In genomic region chr1:144247382-144247781, GRCm38 (mm10) we compare ENCODE assay signal across 33 mouse cellular contexts. TPM values are rescaled to one million over a fixed set of nuclear protein-coding genes. Genes with fewer than 3 reads are reported as not detected.
A peak's percentile ranks its signal among the peaks of the same experiment; 100 is the strongest.
DNase-seq lines count a peak whose midpoint lies in the region; ATAC-seq and TF ChIP-seq lines count a peak whose summit lies in the region.
"Had no signal": no experiment of that assay in that cellular context is flagged by ENCODE, and none has a peak within 500 bp of the region (broad histone marks: within the 10 kb centered on the region; RNA-seq: fewer than 3 reads in every experiment).

No protein-coding gene starts in this region.

- H3K27me3 ChIP-seq in small intestine, adult 2 months (ENCODE audit: control insufficient read depth, insufficient read depth, low read length): no peaks in the 10 kb centered on the region
- H3K27me3 ChIP-seq: embryonic facial prominence, embryonic 15.5 days; forebrain, embryonic 13.5 days; heart, embryonic 13.5 days; hindbrain, embryonic 15.5 days; intestine, embryonic 15.5 days; limb, embryonic 13.5 days; liver, embryonic 12.5 days; neural tube, embryonic 12.5 days had no signal

- peak overlapping the region; percentile 57 for H3K27ac ChIP-seq in bone marrow macrophage, adult 2 months (ENCODE audit: insufficient read depth, low read depth, low read length)
- no peak overlapping the region for H3K27ac ChIP-seq in small intestine, adult 2 months (ENCODE audit: insufficient read depth, low read depth, low read length)
- H3K27ac ChIP-seq: embryonic facial prominence, embryonic 10.5 days; embryonic facial prominence, embryonic 15.5 days; forebrain, embryonic 13.5 days; heart, embryonic 13.5 days; hindbrain, embryonic 15.5 days; intestine, embryonic 15.5 days; layer of hippocampus, adult 2 months; limb, embryonic 13.5 days; liver, embryonic 12.5 days; midbrain, embryonic 10.5 days; neural tube, embryonic 12.5 days; stomach, postnatal 0 days had no signal

- H3K4me1 ChIP-seq in bone marrow macrophage, adult 2 months (ENCODE audit: control insufficient read depth, insufficient read depth, low read length): peaks cover 11% of the 10 kb centered on the region
- H3K4me1 ChIP-seq in small intestine, adult 2 months (ENCODE audit: control insufficient read depth, insufficient read depth, insufficient read length, low read length): no peaks in the 10 kb centered on the region
- H3K4me1 ChIP-seq: embryonic facial prominence, embryonic 10.5 days; embryonic facial prominence, embryonic 15.5 days; forebrain, embryonic 13.5 days; heart, embryonic 13.5 days; hindbrain, embryonic 15.5 days; intestine, embryonic 15.5 days; limb, embryonic 13.5 days; liver, embryonic 12.5 days; midbrain, embryonic 10.5 days; neural tube, embryonic 12.5 days had no signal

- peak; percentile 16 for ATAC-seq in CD4-positive, CD25-positive, alpha-beta regulatory T cell, adult 4 months
- ATAC-seq: forebrain, embryonic 13.5 days; intestine, embryonic 15.5 days; liver, embryonic 12.5 days; liver, postnatal 0 days; lung, postnatal 0 days; midbrain, embryonic 16.5 days had no signal

- no peak for TF ChIP-seq CTCF in bone marrow macrophage, adult 2 months (IDR thresholded peaks at IDR 0.05; ENCODE audit: low read depth, low read length)
- no peak for TF ChIP-seq CTCF in small intestine, adult 2 months (IDR thresholded peaks at IDR 0.05; ENCODE audit: extremely low read depth, insufficient read length, insufficient replicate concordance, low read depth, low read length)

- WGBS in small intestine, adult 2 months: 82% methylated on average over 1 of the region's 1 CpGs

- TF ChIP-seq POLR2A in bone marrow macrophage, adult 2 months (IDR thresholded peaks at IDR 0.05; ENCODE audit: borderline replicate concordance, low read depth, low read length): no peak
- no peak for TF ChIP-seq POLR2A in small intestine, adult 2 months (IDR thresholded peaks at IDR 0.05; ENCODE audit: low read depth, low read length)

- peak; percentile 71 for DNase-seq in 416B (ENCODE audit: low read depth)
- DNase-seq in lung, adult 18-20 months: no peak
- no peak for DNase-seq in liver
- DNase-seq in frontal cortex, postnatal 14 days (ENCODE audit: low spot score in 2 of 2): no peak
- DNase-seq: adrenal gland, adult 8-10 months; cerebellum, adult 8-10 months; cerebellum, postnatal 25 days; gastrocnemius, postnatal 10 days; heart, postnatal 10 days; kidney, adult 2 months; kidney, postnatal 36 days; liver, postnatal 0 days; lung, postnatal 4 days; thymus, adult 2 months; thymus, postnatal 36 days had no signal

- 0 out of 2 replicates have a peak, but pooled peaks cover 1% of the 10 kb centered on the region for H3K36me3 ChIP-seq in small intestine, adult 2 months (ENCODE audit: control insufficient read depth, insufficient read depth, low read length)
- H3K36me3 ChIP-seq: embryonic facial prominence, embryonic 10.5 days; embryonic facial prominence, embryonic 15.5 days; heart, embryonic 13.5 days; hindbrain, embryonic 15.5 days; intestine, embryonic 15.5 days; limb, embryonic 13.5 days; liver, embryonic 12.5 days; midbrain, embryonic 10.5 days; neural tube, embryonic 12.5 days had no signal

- H3K4me3 ChIP-seq in bone marrow macrophage, adult 2 months (ENCODE audit: insufficient read depth, low read length): peak overlapping the region; percentile 63
- peak overlapping the region; percentile 51 for H3K4me3 ChIP-seq in small intestine, adult 2 months (ENCODE audit: low read depth, low read length)
- H3K4me3 ChIP-seq: embryonic facial prominence, embryonic 10.5 days; embryonic facial prominence, embryonic 15.5 days; forebrain, embryonic 13.5 days; heart, embryonic 13.5 days; hindbrain, embryonic 15.5 days; intestine, embryonic 15.5 days; layer of hippocampus, adult 2 months; limb, embryonic 13.5 days; liver, embryonic 12.5 days; midbrain, embryonic 10.5 days; neural tube, embryonic 12.5 days had no signal

RNA-seq across cellular contexts. Expression of gene Rgs1, which starts 1.7 kb away (rescaled TPM):
- 100 to 1,000 TPM; 590 to 617 TPM for polyA plus RNA-seq in CD4-positive, CD25-positive, alpha-beta regulatory T cell, adult 4 months (2017; shearing (Covaris generic))
- 17.6 and 19.5 TPM in 2 replicates for polyA plus RNA-seq in bone marrow macrophage, adult 2 months (2012; ENCODE audit: insufficient read depth, insufficient read length, missing spikeins)
- polyA plus RNA-seq in small intestine, adult 2 months (2012; rRNA removed): 0.11 and 0.43 TPM in 2 replicates
- polyA plus RNA-seq: embryonic facial prominence, embryonic 10.5 days; forebrain, embryonic 13.5 days; heart, embryonic 13.5 days; hindbrain, embryonic 15.5 days; kidney, embryonic 16.5 days; midbrain, embryonic 10.5 days; midbrain, embryonic 16.5 days; neural tube, embryonic 12.5 days had no signal

Comparison
In these comparisons a context has a peak if more than half of its experiments do, and no peak if none do; other contexts are left out.
1. RNA of gene Rgs1, which starts 1.7 kb away (polyA plus RNA-seq): 590 to 617 TPM in CD4-positive, CD25-positive, alpha-beta regulatory T cell, adult 4 months; 17.6 to 19.5 TPM in bone marrow macrophage, adult 2 months and 0.11 to 0.43 TPM in small intestine, adult 2 months; every median in the first group is over 10 times any median in the second.